Mouse (Mus musculus) forebrain, embryonic 11.5 days (tissue): Measurements from ENCODE around the gene Nipal4. TPM values are rescaled to one million over a fixed set of nuclear protein-coding genes. Genes with fewer than 3 reads are reported as not detected.

Experiments
- ATAC-seq: fragments of 200-750 bp; cut with Nextera tagmentation; replicated peaks from 2 replicates; pipeline ENCODE4 v1.8.0; 2017; ENCODE audit warnings: moderate TSS enrichment; ENCODE audit not compliant: low FRiP score
- DNase-seq: peaks from one replicate; pipeline ENCODE4 v3.0.0-alpha.2; 2017; ENCODE audit warnings: low spot score
- H3K27ac ChIP-seq: fragments of 300-500 bp; sonication (generic); 2 replicates; pipeline ENCODE4 v1.5.1; 2014; ENCODE audit warnings: low read depth, low read length
- H3K27me3 ChIP-seq: fragments of 300-500 bp; sonication (generic); 2 replicates; pipeline ENCODE4 v1.6.1; 2014; ENCODE audit warnings: mild to moderate bottlenecking, low read length, mixed read lengths; ENCODE audit not compliant: control insufficient read depth, insufficient read depth
- H3K36me3 ChIP-seq: fragments of 300-500 bp; sonication (generic); 2 replicates; pipeline ENCODE4 v1.6.1; 2014; ENCODE audit warnings: mild to moderate bottlenecking, low read length, moderate library complexity, mixed read lengths; ENCODE audit not compliant: control insufficient read depth, insufficient read depth
- H3K4me1 ChIP-seq: fragments of 300-500 bp; sonication (generic); replicated peaks from 2 replicates; pipeline ENCODE4 v1.6.1; 2014; ENCODE audit warnings: low read length, mixed read lengths; ENCODE audit not compliant: control insufficient read depth, insufficient read depth
- H3K4me2 ChIP-seq: fragments of 300-500 bp; sonication (generic); 2 replicates; pipeline ENCODE4 v1.6.1; 2014; ENCODE audit warnings: low read depth, mild to moderate bottlenecking, low read length, moderate library complexity, mixed read lengths; ENCODE audit not compliant: severe bottlenecking
- H3K4me3 ChIP-seq: fragments of 300-500 bp; sonication (generic); 2 replicates; pipeline ENCODE4 v1.5.1; 2014; ENCODE audit warnings: low read depth, low read length
- H3K9ac ChIP-seq: fragments of 300-500 bp; sonication (generic); 2 replicates; pipeline ENCODE4 v1.6.1; 2014; ENCODE audit warnings: low read length
- H3K9me3 ChIP-seq: fragments of 300-500 bp; sonication (generic); 2 replicates; pipeline ENCODE4 v1.6.1; 2016; ENCODE audit warnings: low read length, mixed read lengths; ENCODE audit not compliant: control insufficient read depth
- WGBS: fragments of 180-500 bp; shearing (Covaris S2); extraction: QIAGEN DNeasy Blood & Tissue Kit; methylation state at CpG from one replicate; pipeline ENCODE4 v1.1.7; 2014; 5-methylcytosine and 5-hydroxymethylcytosine counted together
- microRNA-seq: library from miRNA; unstranded; fragments of <30 nt; microRNA quantifications from one replicate; pipeline ENCODE4, GENCODE M21; 2016; ENCODE audit not compliant: insufficient number of aligned reads
- polyA plus RNA-seq: library from polyadenylated mRNA; unstranded; fragments of >200 nt; fragmentation: Nextera tagmentation; extraction: Ambion mirVana; gene quantifications from 2 replicates; pipeline ENCODE4 v1.2.1, GENCODE M21; 2014

Gene Nipal4
- polyA plus RNA-seq, 1 experiment from 2014 or later: 1.6 TPM

DNA sequence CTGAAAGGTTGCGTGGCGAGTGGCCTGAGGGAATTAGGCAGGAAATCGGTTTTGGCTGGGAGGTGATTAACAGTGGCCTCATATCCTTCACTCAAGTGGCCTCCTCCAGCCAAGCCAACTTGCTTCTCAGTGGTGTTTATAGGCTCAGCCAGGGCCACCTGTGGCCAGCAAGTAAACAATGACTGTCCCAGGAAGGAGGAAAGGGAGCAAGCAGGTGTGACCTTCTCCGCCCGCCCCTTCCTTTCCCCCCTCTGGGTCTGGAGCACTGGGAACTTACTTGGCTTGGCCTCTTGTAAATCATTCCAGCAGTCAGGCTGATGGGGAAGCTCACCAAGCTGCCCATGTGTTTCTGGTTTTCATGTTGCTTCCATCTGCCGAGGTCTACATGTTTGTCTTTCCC lies 64.2 kb downstream of the Nipal4 start:
- WGBS: 83% methylated on average over 6 of the region's 6 CpGs
- H3K9me3 ChIP-seq: no peaks in the 10 kb centered on the region
- no peaks in the 10 kb centered on the region for H3K4me1 ChIP-seq
- ATAC-seq: no peak
- DNase-seq: no peak
- no peak overlapping the region for H3K9ac ChIP-seq
- H3K4me2 ChIP-seq: no peak overlapping the region
- no peak overlapping the region for H3K4me3 ChIP-seq
- no peaks in the 10 kb centered on the region for H3K36me3 ChIP-seq
- H3K27me3 ChIP-seq: no peaks in the 10 kb centered on the region
- H3K27ac ChIP-seq: no peak overlapping the region

Small RNAs within 50 kb of the gene (microRNA-seq; reads per million reads assigned to microRNA genes)
- not detected for gene Mir7239
- gene Mir8100: not detected

Other genes with a start within 250 kb of the Nipal4 start
- gene Lsm11, start 221.6 kb downstream of the Nipal4 start, polyA plus RNA-seq: 8.9 and 11.0 TPM in 2 replicates
- gene Thg1l, start 211.0 kb downstream of the Nipal4 start, polyA plus RNA-seq: 14.1 and 16.0 TPM in 2 replicates
- gene Sox30, start 186.2 kb downstream of the Nipal4 start, polyA plus RNA-seq: 0.17 and 0.37 TPM in 2 replicates
- gene Gm12166, start 114.2 kb downstream of the Nipal4 start, polyA plus RNA-seq: 1.9 and 3.4 TPM in 2 replicates
- gene Adam19, start 110.5 kb downstream of the Nipal4 start, polyA plus RNA-seq: 7.9 and 8.3 TPM in 2 replicates
- gene Fndc9, start 69.0 kb upstream of the Nipal4 start, polyA plus RNA-seq: 0.65 and 1.5 TPM in 2 replicates
- gene Cyfip2, start 146.4 kb upstream of the Nipal4 start, polyA plus RNA-seq: 49.9 and 50.9 TPM in 2 replicates
- gene Itk, start 223.0 kb upstream of the Nipal4 start, polyA plus RNA-seq: 0.09 TPM in 1 of 2 replicates, not detected in the other
- gene Fam71b, start 230.1 kb upstream of the Nipal4 start, polyA plus RNA-seq: not detected in 2 replicates